Mouse (Mus musculus): ENCODE data around the gene Gpbp1l1.

GRCm38 (mm10) chr4:116550432-116550831, 7.0 kb upstream of the Gpbp1l1 start:
- TF ChIP-seq CTCF (IDR thresholded peaks at IDR 0.05; ENCODE audit: low read depth, low read length) = no peak
- TF ChIP-seq TAL1 (conservative IDR thresholded peaks at IDR 0.05; ENCODE audit: low read depth, low read length) = no peak
- no peak for TF ChIP-seq POLR2AphosphoS5 (IDR thresholded peaks at IDR 0.05; ENCODE audit: insufficient replicate concordance, low read depth, low read length)
- TF ChIP-seq GATA1 (IDR thresholded peaks at IDR 0.05; ENCODE audit: borderline replicate concordance, low read length) = no peak
- no peak for TF ChIP-seq GATA2 (IDR thresholded peaks at IDR 0.05; ENCODE audit: borderline replicate concordance, low read depth, low read length)
